Mouse (Mus musculus) liver, adult 2 months (tissue): ENCODE measurements around the gene Slc36a1.

Source experiments
- CTCF ChIP-seq: fragments of 200-500 bp; IDR thresholded peaks from 2 replicates; pipeline ENCODE4 v1.5.1; 2011; ENCODE audit warnings: low read depth, low read length, control low read depth
- POLR2A ChIP-seq: fragments of 200-500 bp; IDR thresholded peaks from 2 replicates; pipeline ENCODE4 v1.6.1; 2011; ENCODE audit warnings: low read length, control low read depth; ENCODE audit not compliant: insufficient read depth; ENCODE audit errors: extremely low read depth

DNA sequence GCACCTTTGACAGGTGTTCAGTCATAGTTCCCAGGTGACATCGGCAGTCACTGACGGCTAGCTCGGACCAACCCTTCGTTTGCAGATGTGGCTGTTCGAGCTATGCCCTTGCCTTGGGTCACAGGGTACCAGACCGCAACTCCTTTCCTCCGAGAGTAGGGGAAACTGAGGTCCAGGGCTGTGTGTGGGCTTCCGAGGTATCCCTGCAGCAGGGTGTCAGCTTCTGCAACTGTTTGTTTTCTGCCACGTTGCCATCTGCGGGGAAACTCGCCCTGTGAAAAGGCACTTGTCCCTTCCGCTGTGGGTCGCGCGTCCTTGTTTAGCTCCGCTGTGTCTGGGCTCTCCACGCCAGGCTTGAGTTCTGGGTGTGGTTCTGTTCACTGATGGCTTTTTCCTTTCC lies 452 bp downstream of the Slc36a1 start:
- TF ChIP-seq POLR2A: no peak
- TF ChIP-seq CTCF: no peak
